Mouse (Mus musculus): ENCODE results near the gene Slc45a1.

The Slc45a1 gene

GRCm38 (mm10) chr4:150656504-150656903 is 4.5 kb upstream of the Slc45a1 start:
- DNase-seq = peak in 1 of 2 experiments; percentile 43

- peak; percentile 73 to 82 for DNase-seq
These were observed 4.0 kb upstream of the Slc45a1 start for GRCm38 (mm10) chr4:150655989-150656388.

GRCm38 (mm10) chr4:150653072-150653599 is 1.2 kb upstream of the Slc45a1 start:
- DNase-seq = no peak

DNA sequence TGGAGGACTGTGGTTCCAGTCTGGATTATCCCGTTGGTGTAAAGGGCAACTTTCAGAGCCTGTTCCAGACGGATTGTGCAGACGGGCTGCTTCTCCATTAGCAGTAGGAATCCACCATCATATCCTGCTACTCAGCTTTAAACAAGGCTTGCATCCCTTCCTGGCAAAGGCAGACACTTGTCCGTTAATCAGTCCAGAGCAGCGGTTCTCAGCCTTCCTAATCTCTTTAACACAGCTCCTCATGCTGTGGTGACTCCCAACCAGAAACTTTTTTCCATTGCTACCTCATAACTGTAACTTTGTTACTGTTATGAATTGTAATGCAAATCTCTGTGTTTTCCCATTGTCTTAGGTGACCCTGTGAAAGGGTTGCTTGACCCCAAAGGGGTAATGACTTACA is 2.6 kb downstream of the Slc45a1 start:
- DNase-seq = no peak

GRCm38 (mm10) chr4:150644299-150644698 is 7.7 kb downstream of the Slc45a1 start:
- no peak for DNase-seq

GRCm38 (mm10) chr4:150636635-150637034 is 15.3 kb downstream of the Slc45a1 start:
- no peak for DNase-seq

GRCm38 (mm10) chr4:150635568-150635967 is 16.4 kb downstream of the Slc45a1 start:
- no peak for DNase-seq

GRCm38 (mm10) chr4:150629266-150629665 is 22.7 kb downstream of the Slc45a1 start:
- no peak for DNase-seq

- peak; percentile 63 to 86 for DNase-seq
These were observed 25.8 kb downstream of the Slc45a1 start for GRCm38 (mm10) chr4:150625951-150626732.

DNA sequence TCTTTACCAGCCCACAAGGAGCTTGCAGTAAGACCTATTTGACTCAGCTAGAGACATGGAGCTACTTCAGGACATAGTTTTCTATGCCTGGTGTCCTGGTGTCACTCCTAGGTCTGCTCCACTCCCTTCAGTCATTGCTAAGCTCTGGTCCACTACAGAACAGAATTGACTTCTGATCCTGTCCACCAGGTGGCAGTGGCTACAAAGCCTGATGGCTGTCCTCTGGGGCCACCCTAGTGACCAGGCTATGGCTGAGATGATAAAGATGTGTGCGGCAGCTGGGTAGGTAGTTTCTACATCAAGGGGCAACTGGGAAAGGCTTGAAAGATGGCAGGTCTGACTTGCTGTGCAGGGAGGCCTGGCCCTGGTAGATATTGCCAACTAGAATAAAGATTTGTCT is 26.5 kb downstream of the Slc45a1 start:
- DNase-seq = peak; percentile 63 to 81

GRCm38 (mm10) chr4:150624933-150625332 is 27.0 kb downstream of the Slc45a1 start:
- DNase-seq = no peak

DNA sequence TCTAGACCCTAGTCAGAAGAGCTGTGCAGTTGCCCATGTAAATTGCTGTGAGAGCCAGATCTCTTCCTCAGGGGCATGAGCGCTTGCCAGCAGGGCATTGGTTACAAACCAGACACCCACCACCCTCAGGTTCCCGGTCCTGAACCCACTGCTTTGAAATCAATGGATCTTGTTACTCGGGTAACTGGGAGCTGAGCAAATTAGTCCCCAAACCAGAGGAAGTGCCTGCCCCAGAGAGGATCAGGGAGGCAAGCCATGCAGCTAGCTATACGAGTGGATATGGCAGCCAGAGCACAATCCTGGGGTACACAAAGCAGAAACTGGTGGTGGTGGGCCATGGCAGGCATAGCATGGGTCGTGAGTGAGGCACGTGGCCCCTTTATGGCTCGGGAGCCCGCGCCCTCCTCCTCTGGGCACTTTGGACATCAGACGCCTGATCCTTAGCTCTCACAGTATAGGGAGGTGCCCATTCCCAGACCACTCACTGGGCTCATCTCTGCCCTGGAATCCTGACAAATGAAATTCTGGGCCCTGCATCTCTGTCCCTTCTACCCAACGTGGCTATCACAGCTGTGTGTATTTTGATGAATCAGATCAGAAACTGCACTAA is 27.7 kb downstream of the Slc45a1 start:
- no peak for DNase-seq

GRCm38 (mm10) chr4:150622641-150623040 is 29.3 kb downstream of the Slc45a1 start:
- no peak for DNase-seq

GRCm38 (mm10) chr4:150619011-150619410 is 33.0 kb downstream of the Slc45a1 start:
- no peak for DNase-seq

- no peak for DNase-seq
These were observed 35.1 kb downstream of the Slc45a1 start for GRCm38 (mm10) chr4:150616841-150617240.

DNA sequence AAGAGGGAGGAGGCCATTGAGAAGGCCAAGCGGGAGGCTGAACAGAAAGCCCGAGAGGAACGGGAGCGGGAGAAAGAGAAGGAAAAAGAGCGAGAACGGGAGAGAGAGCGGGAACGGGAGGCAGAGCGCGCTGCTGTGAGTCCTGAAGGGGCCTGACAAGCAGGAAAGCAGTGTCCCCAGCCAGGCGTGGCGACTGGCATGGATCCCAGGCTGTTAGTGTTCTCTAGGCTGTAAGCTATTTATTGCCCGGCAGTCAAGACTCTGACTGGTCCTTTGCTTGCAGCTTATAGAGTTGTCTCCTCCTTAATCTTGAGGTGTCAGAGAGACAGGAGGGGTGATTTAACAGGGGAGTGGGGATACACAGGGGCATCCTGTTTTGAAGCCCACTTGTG is 35.9 kb downstream of the Slc45a1 start:
- DNase-seq = peak; percentile 59 to 66

DNA sequence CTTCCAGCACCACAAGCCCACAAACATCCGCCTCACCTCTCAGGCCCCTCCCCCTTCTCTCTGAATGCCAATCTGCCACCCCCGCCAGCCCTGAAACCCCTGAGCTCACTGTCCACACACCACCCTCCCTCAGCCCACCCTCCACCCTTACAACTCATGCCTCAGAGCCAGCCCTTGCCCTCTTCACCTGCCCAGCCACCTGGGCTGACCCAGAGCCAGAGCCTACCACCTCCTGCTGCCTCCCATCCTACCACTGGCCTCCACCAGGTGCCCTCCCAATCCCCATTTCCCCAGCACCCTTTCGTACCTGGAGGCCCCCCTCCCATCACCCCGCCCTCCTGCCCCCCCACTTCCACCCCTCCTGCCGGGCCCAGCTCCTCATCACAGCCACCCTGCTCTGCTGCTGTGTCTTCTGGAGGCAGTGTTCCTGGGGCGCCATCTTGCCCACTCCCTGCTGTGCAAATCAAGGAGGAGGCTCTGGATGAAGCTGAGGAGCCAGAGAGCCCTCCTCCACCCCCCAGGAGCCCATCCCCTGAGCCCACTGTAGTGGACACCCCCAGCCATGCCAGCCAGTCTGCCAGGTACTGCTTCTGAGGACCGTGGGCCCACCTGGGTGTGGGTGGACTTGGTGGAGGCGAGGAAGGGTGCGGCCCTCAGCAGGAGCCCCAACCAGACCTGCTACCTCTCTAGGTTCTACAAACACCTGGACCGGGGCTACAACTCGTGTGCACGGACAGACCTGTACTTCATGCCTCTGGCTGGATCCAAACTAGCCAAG is 36.5 kb downstream of the Slc45a1 start:
- no peak for DNase-seq

DNA sequence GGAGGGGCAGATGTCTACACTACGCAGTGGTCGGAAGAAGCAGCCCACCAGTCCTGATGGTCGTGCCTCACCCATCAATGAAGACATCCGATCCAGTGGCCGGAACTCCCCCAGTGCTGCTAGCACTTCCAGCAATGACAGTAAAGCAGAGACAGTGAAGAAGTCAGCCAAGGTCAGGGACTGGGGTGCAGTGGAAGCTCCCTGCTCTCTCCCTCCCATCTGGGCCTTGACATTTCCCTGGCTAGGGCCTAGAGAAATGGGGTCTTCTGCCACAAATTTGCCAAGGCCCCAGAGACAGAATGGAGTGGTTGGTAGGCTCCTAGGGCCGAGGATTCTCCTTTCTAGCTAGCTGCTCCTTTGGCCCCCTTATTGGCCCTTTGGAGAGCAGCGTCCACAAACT is 38.3 kb downstream of the Slc45a1 start:
- DNase-seq = no peak

- no peak for DNase-seq
These were observed 43.3 kb downstream of the Slc45a1 start for GRCm38 (mm10) chr4:150608670-150609069.

- DNase-seq = no peak
These were observed 45.4 kb downstream of the Slc45a1 start for GRCm38 (mm10) chr4:150606449-150607161.

GRCm38 (mm10) chr4:150605804-150606203 is 46.2 kb downstream of the Slc45a1 start:
- DNase-seq = no peak

GRCm38 (mm10) chr4:150603366-150604061 is 48.5 kb downstream of the Slc45a1 start:
- no peak for DNase-seq

Data from kidney, adult 8-10 months (tissue).